Comparison of ENCODE assay signal across 16 mouse cellular contexts in genomic region chr7:16853302-16853831, GRCm38 (mm10). TPM values are rescaled to one million over a fixed set of nuclear protein-coding genes. Genes with fewer than 3 reads are reported as not detected.
DNase-seq lines count a peak whose midpoint lies in the region; ATAC-seq and TF ChIP-seq lines count a peak whose summit lies in the region.
"Had no signal": no experiment of that assay in that cellular context is flagged by ENCODE, and none has a peak within 500 bp of the region (broad histone marks: within the 10 kb centered on the region; RNA-seq: fewer than 3 reads in every experiment).

No protein-coding gene starts in this region.

- H3K4me1 ChIP-seq in kidney, embryonic 16.5 days (ENCODE audit: insufficient read depth, low read length) = no peaks in the 10 kb centered on the region
- H3K4me1 ChIP-seq in brown adipose tissue, adult 24 weeks (ENCODE audit: control insufficient read depth, insufficient read depth, insufficient read length, low read length) = peaks cover 11% of the 10 kb centered on the region
- no peaks in the 10 kb centered on the region for H3K4me1 ChIP-seq in lung, postnatal 0 days (ENCODE audit: insufficient read depth, low read depth, low read length)
- H3K4me1 ChIP-seq: embryonic facial prominence, embryonic 12.5 days; neural tube, embryonic 13.5 days had no signal

- no peak overlapping the region for H3K4me3 ChIP-seq in kidney, embryonic 16.5 days (ENCODE audit: low read length)
- H3K4me3 ChIP-seq in brown adipose tissue, adult 24 weeks (ENCODE audit: insufficient read depth, low read depth, low read length) = no peak overlapping the region
- H3K4me3 ChIP-seq in lung, postnatal 0 days (ENCODE audit: low read depth, low read length) = no peak overlapping the region
- H3K4me3 ChIP-seq: embryonic facial prominence, embryonic 12.5 days; neural tube, embryonic 13.5 days had no signal

- peak; percentile 19 for DNase-seq in kidney, adult 9 months
- DNase-seq in heart, postnatal 4 days = peak; percentile 48
- DNase-seq in lung, postnatal 0 days (ENCODE audit: low spot score) = peak; percentile 28
- no peak for DNase-seq in embryo, embryonic 10 days (ENCODE audit: low spot score)
- DNase-seq in right cerebral cortex, adult 2 months (ENCODE audit: low spot score in 2 of 2) = no peak
- DNase-seq in natural killer cell, adult 2 months (ENCODE audit: low spot score in 2 of 2) = no peak
- DNase-seq: adrenal gland, adult 8-10 months; cerebellum, adult 18-20 months; midbrain, embryonic 14.5 days; right cerebral cortex, postnatal 25 days had no signal

- H3K27ac ChIP-seq in kidney, embryonic 16.5 days (ENCODE audit: low read length) = no peak overlapping the region
- H3K27ac ChIP-seq in brown adipose tissue, adult 24 weeks (replicated peaks; ENCODE audit: low read depth, low read length) = peak overlapping the region; percentile 54; the same call in 1 of the 2 replicates
- no peak overlapping the region for H3K27ac ChIP-seq in lung, postnatal 0 days (ENCODE audit: low read length)
- H3K27ac ChIP-seq: embryonic facial prominence, embryonic 12.5 days; hindbrain, postnatal 0 days; neural tube, embryonic 13.5 days had no signal

- no peak for TF ChIP-seq EP300 in lung, postnatal 0 days (IDR thresholded peaks at IDR 0.05)

- 79% methylated on average over 14 of the region's 14 CpGs for WGBS in kidney, embryonic 16.5 days
- WGBS in lung, postnatal 0 days = 64% methylated on average over 14 of the region's 14 CpGs

- H3K36me3 ChIP-seq in kidney, embryonic 16.5 days (ENCODE audit: insufficient read depth, low read length) = peaks cover 67% of the 10 kb centered on the region
- H3K36me3 ChIP-seq in lung, postnatal 0 days (ENCODE audit: insufficient read depth, low read length) = peaks cover 52% of the 10 kb centered on the region

- ATAC-seq in kidney, embryonic 16.5 days (ENCODE audit: low FRiP score, low TSS enrichment) = no peak
- ATAC-seq in lung, postnatal 0 days = peak; percentile 69
- ATAC-seq: hindbrain, postnatal 0 days; Patski had no signal

- H3K4me2 ChIP-seq in kidney, embryonic 16.5 days (replicated peaks; ENCODE audit: low read depth, low read length) = no peak overlapping the region
- H3K4me2 ChIP-seq in lung, postnatal 0 days (replicated peaks; ENCODE audit: low read depth, low read length) = no peak overlapping the region
- H3K4me2 ChIP-seq: embryonic facial prominence, embryonic 12.5 days; neural tube, embryonic 13.5 days had no signal

- H3K9ac ChIP-seq in kidney, embryonic 16.5 days (replicated peaks; ENCODE audit: low read length) = no peak overlapping the region
- no peak overlapping the region for H3K9ac ChIP-seq in lung, postnatal 0 days (replicated peaks; ENCODE audit: low read depth)
- H3K9ac ChIP-seq: embryonic facial prominence, embryonic 12.5 days; neural tube, embryonic 13.5 days had no signal

- no peaks in the 10 kb centered on the region for H3K27me3 ChIP-seq in kidney, embryonic 16.5 days (ENCODE audit: insufficient read depth, low read length)
- no peaks in the 10 kb centered on the region for H3K27me3 ChIP-seq in lung, postnatal 0 days (replicated peaks; ENCODE audit: insufficient read depth, low read length)
- H3K27me3 ChIP-seq: embryonic facial prominence, embryonic 12.5 days; neural tube, embryonic 13.5 days; Patski had no signal

- H3K9me3 ChIP-seq in kidney, embryonic 16.5 days (ENCODE audit: low read length) = no peaks in the 10 kb centered on the region
- no peaks in the 10 kb centered on the region for H3K9me3 ChIP-seq in lung, postnatal 0 days (ENCODE audit: low read length)
- H3K9me3 ChIP-seq: embryonic facial prominence, embryonic 12.5 days; neural tube, embryonic 13.5 days had no signal

- no peak for TF ChIP-seq CTCF in lung, postnatal 0 days (IDR thresholded peaks at IDR 0.05)

RNA-seq across cellular contexts. Expression of gene Prkd2, which starts 10.7 kb away (rescaled TPM):
- polyA plus RNA-seq in kidney, embryonic 16.5 days (2015; fragmentation: Nextera tagmentation; extraction: Ambion mirVana) = 16.2 and 17.8 TPM in 2 replicates
- 8.5 and 11.3 TPM in 2 replicates for polyA plus RNA-seq in brown adipose tissue, adult 24 weeks (2012; ENCODE audit: insufficient read depth, insufficient read length, missing spikeins)
- total RNA-seq in heart, postnatal 4 days (2021) = 10 to 100 TPM; 23.0 to 23.4 TPM
- 26.1 and 29.0 TPM in 2 replicates for polyA plus RNA-seq in lung, postnatal 0 days (2015; fragmentation: Nextera tagmentation; extraction: Ambion mirVana)

RNA-seq across cellular contexts. Expression of gene Dact3, which starts 21.8 kb away (rescaled TPM):
- polyA plus RNA-seq in kidney, embryonic 16.5 days (2015; fragmentation: Nextera tagmentation; extraction: Ambion mirVana) = 2.0 and 2.1 TPM in 2 replicates
- 0.79 and 2.1 TPM in 2 replicates for polyA plus RNA-seq in brown adipose tissue, adult 24 weeks (2012; ENCODE audit: insufficient read depth, insufficient read length, missing spikeins)
- total RNA-seq in heart, postnatal 4 days (2021) = 10 to 100 TPM; 45.2 to 48.6 TPM
- 4.2 and 4.3 TPM in 2 replicates for polyA plus RNA-seq in lung, postnatal 0 days (2015; fragmentation: Nextera tagmentation; extraction: Ambion mirVana)

RNA-seq across cellular contexts. Expression of gene Fkrp, which starts 36.8 kb away (rescaled TPM):
- 36.3 and 36.6 TPM in 2 replicates for polyA plus RNA-seq in kidney, embryonic 16.5 days (2015; fragmentation: Nextera tagmentation; extraction: Ambion mirVana)
- polyA plus RNA-seq in brown adipose tissue, adult 24 weeks (2012; ENCODE audit: insufficient read depth, insufficient read length, missing spikeins) = 8.4 and 11.1 TPM in 2 replicates
- total RNA-seq in heart, postnatal 4 days (2021) = 10 to 100 TPM; 45.0 to 49.2 TPM
- polyA plus RNA-seq in lung, postnatal 0 days (2015; fragmentation: Nextera tagmentation; extraction: Ambion mirVana) = 22.3 and 23.5 TPM in 2 replicates

RNA-seq across cellular contexts. Expression of gene Strn4, which starts 37.7 kb away (rescaled TPM):
- 98.4 and 111 TPM in 2 replicates for polyA plus RNA-seq in kidney, embryonic 16.5 days (2015; fragmentation: Nextera tagmentation; extraction: Ambion mirVana)
- 19.4 and 21.5 TPM in 2 replicates for polyA plus RNA-seq in brown adipose tissue, adult 24 weeks (2012; ENCODE audit: insufficient read depth, insufficient read length, missing spikeins)
- total RNA-seq in heart, postnatal 4 days (2021) = 10 to 100 TPM; 87.0 to 99.9 TPM
- 57.7 and 60.7 TPM in 2 replicates for polyA plus RNA-seq in lung, postnatal 0 days (2015; fragmentation: Nextera tagmentation; extraction: Ambion mirVana)

RNA-seq across cellular contexts. Expression of gene Gng8, which starts 38.2 kb away (rescaled TPM):
- 7.7 and 10.5 TPM in 2 replicates for polyA plus RNA-seq in kidney, embryonic 16.5 days (2015; fragmentation: Nextera tagmentation; extraction: Ambion mirVana)
- not detected in 2 replicates for polyA plus RNA-seq in brown adipose tissue, adult 24 weeks (2012; ENCODE audit: insufficient read depth, insufficient read length, missing spikeins)
- 1 to 10 TPM; 1.4 to 1.8 TPM for total RNA-seq in heart, postnatal 4 days (2021)
- polyA plus RNA-seq in lung, postnatal 0 days (2015; fragmentation: Nextera tagmentation; extraction: Ambion mirVana) = 5.2 and 6.6 TPM in 2 replicates

Comparison
In these comparisons a context has a peak if more than half of its experiments do, and no peak if none do; other contexts are left out.
1. DNase-seq: peak in kidney, adult 9 months (single experiment), heart, postnatal 4 days (single experiment) and lung, postnatal 0 days (single experiment); none in embryo, embryonic 10 days (single experiment), right cerebral cortex, adult 2 months (0 of 2) and natural killer cell, adult 2 months (0 of 2).